Mouse (Mus musculus) adrenal gland, postnatal 10 days (tissue): ENCODE measurements around the gene Abcg5. TPM values are rescaled to one million over a fixed set of nuclear protein-coding genes. Genes with fewer than 3 reads are reported as not detected.

Experiments
- DNase-seq: peaks from one replicate; pipeline ENCODE4 v3.0.0; 2021; ENCODE audit warnings: mixed read lengths
- total RNA-seq, 2 experiments: library from RNA; stranded (reverse); gene quantifications; 2 replicates each; pipeline ENCODE4 v1.2.3; 2021

The Abcg5 gene
- total RNA-seq, 2 experiments from 2014 or later = 9.3 to 16.9 TPM

DNA sequence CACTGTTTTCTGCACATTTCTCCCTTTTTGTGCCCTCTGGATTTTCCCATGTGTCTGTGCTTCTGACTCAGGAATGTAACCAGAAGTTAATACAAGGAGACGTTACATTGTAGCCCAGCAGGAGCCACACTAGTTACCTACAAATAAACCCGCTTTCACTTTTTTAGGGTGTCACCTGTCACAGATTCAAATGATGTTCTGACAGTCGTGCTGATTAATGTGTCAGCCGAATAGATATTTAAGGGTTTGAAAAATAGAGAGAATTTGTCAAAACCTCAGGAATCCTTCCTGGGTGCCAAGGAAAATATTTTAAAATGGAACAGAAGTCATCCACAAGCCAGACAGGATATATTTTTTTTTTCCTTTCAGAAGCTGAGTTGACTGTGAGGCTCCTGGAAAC is 2.5 kb upstream of the Abcg5 start:
- DNase-seq = no peak

DNA sequence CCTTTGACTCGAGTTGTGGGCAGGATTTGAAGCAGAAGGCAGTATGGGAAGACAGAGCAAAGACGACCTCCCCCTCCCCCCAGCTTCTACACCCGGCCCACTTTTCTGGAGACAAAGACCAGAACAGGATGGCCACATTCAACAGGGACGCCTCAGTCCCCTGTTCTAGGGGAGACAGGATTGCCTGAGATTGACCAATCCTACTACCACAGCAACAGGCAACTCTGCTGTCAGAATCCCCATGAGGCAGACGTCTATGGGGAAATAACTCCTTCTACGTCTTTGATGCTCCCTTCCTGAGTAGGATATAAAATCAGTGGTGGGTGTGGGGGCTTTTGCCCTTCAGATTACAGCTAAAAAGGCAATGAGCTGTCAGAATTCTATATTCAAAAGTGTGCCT is 1.5 kb upstream of the Abcg5 start:
- DNase-seq = no peak

DNA sequence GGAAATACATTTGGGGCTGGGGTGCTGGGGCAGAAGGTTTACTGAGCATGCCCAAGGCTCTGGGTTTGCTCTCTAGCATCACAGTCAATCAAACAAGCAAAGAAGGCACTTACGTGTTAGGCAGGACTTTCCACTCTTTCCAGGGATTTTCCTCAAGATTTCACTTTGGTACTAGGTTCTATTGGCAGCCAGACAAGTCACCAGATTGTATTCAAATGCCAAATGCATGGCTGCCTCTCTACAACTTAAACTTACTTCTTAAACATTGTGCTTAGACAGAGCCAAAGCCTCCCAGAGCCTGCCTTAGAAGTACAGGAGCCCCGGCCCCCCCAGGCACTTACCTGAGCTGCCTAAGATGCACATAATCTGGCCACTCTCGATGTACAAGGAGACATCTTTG is 1.1 kb downstream of the Abcg5 start:
- no peak for DNase-seq

DNA sequence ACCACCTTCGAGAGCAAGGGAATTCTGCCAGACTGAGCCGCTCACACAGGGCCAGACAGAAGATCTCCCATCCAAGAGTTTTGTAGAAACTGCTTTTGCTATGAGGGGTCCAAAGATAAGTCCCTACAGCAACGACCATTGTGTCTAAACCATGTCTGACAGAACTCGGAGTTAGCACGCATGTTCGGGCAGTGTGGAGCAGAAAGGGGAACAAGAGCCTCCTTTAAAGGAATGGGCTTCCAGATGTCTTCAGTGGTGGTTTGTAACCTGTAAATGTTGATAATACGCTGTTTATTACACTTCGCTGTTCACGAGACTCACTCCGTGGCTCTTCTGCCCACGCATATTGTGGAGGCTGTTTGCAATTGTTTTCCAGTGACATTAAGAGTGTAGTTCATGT is 5.2 kb downstream of the Abcg5 start:
- DNase-seq = no peak

DNA sequence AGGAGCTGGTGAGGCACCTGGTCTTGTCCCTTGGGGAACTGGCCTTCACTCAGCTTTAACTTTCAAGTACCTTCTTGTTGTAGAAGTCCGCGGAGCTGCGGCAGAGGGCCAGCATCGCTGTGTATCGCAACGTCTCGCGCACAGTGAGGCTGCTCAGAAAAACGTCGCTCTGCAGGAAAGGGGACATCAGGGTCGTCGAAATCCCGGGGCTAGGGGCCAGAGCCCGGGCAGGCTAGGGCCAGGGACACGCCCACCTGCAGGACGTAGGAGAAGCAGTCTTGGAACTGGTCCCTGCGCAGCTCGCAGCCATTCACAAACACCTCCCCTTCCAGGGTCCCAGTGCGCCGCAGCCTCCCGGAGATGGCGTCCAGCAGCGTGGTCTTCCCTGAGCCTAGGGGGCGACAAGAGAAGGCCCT is 6.9 kb downstream of the Abcg5 start, which contains the start of gene Abcg8:
Gene Abcg8 (plus strand): TSS at position 352 of the 416 bp plus-strand sequence.
- peak; percentile 32 for DNase-seq

DNA sequence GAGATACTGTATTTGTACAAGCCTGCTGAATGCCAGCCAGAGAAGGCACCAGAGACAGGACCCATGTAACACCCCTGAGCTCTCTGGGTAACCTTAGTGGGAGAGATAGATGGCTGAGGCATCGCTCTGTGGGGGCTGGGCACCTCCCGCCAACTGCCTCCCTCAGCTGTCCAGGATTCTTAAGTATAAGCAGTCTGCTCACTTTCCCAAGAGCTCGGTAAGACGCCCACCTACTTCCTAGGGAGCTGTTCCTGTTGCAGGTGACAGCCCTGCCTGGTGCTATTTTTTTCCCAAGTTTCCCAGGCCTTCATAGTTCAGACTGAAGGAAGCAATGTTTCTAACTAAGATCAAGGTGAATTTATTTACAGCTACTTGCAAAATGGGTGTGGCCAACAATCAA is 7.6 kb downstream of the Abcg5 start:
- no peak for DNase-seq

DNA sequence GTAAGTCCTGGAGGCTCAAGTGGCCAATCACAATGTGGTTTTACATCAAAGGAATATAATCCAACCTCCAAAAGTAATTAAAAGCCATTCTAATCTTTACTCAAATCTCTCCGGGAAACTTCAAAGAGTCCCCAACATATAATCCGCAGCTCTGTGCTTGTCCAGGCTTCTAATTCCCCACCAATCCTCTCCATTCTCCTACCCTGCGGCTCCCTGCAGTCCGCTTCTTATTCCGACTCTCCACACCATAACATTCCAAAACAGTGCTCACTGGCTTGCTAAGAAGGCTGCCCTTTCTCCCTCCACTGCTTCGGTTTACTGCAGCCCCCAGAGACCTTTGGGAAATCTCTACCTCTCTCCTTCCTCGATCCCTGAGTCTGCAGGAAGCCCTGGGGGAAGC is 8.8 kb downstream of the Abcg5 start:
- no peak for DNase-seq

DNA sequence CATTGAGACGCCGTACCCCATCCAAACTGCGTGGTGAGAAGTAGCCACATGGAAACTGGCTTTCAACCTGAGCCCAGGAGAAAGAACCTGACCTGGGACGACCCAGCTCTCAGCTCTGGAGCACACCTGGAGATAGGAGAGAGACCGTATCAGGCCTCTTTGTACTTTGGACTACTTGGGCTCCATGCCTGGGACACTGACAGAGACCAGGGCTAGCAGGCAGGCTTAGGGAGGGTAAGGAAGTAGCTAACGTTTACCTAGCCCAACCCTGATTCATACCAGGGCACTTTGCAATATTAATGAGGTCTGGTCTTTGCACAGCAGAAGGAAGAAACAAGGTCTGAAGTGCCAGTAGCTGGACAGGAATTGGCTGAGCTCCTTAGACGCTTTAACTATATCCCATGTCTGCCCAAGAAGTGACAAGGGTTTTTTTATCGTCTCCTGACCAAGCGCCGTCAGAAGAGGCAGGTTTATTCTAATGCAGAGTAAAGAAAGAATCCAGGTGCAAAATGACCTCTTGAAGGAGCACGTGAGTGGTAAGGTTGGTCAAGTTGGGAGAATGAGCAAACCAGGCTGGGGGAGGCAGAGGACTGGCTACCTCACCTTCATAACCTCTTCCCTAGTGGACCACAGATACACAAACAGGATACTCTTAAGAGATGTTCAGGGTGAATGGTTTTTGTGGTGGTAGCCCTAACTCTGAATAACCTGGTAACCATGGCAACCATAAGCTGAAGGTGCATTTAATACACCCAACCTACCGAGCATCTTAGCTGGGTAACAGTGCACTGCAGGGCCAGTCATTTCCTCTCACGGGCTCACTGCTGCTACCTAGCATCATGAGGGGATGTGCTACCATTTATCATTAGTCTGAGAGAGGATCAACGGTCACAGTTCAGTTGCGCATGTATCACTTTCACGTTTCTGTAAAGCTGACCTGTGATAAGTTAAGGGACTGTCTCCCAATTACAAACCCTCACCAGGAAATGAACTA is 10.1 kb downstream of the Abcg5 start:
- no peak for DNase-seq

DNA sequence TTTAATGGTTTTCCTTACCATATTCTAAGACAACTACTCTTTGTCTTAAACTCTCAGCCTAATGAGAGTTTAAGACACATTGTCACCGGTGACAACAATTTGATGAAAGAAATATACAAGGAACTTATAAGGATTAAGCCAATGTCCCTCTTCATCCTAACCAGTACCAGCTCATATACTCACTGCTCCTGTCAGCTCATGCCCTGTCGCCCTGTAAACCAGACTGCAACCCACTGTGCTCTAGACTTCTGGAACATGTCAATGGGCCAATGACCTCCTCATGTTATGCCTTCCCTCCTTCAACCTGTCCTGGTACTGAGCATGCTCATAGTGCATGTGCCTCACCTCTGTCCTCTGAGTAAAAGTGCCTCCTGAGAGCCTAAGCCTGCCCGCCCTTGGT is 15.0 kb downstream of the Abcg5 start:
- no peak for DNase-seq

DNA sequence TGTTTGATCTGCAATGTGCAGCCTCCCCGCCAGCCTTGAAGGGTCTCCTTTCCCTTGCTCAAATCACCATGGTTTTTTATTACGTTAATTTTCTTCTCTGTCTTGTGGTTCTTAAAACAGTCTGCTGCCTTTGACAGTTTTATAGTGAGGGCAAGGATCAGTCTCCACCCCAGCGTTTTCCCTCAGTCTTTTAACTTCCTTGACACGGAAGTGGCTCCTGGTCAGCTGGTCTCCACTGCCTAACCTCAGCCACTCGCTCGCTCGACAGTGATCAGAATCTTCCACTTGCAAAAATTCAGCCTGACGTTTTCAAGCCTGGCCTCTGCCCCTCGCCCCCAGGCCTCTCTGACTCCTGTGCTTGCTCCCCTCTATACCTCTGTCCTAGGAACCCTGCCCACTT is 17.1 kb downstream of the Abcg5 start:
- DNase-seq = no peak

DNA sequence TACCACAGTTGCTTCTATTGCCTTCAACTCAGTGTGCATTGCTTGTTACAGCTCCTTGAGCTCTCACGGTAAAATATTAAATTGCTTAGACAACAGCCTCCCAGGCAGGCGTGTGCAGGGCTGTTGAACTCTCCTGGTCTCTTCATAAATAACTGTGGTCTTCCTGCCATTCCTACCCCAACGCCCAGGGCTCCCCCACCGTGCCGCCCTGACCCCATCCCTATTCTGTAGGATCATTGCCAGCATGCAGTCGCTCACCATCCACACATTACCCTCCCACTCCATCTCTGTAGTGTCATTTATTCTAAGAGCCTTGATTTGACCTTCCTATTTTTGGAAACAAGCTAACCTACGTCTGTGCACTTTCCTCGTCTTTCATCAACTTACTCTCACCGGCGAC is 17.8 kb downstream of the Abcg5 start:
- DNase-seq = no peak

DNA sequence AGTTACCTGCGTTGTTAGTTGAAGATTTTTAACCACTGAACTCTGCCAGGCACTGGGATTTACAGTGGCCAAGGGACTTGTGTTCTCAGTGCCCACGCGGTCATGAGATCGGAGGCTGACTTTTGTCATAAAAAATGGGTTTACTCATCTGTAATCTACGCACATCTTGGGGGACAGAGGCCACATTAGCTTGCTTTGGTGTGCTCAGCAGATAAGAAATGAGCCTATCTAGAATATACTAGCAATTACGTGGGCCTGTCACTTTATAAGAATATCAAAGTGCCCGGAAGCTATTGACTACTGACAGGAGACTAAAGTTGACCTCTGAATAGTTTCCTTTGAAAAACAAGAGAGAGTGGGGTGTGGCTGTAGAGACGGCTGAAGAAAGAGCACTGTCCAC is 23.9 kb downstream of the Abcg5 start:
- DNase-seq = no peak

DNA sequence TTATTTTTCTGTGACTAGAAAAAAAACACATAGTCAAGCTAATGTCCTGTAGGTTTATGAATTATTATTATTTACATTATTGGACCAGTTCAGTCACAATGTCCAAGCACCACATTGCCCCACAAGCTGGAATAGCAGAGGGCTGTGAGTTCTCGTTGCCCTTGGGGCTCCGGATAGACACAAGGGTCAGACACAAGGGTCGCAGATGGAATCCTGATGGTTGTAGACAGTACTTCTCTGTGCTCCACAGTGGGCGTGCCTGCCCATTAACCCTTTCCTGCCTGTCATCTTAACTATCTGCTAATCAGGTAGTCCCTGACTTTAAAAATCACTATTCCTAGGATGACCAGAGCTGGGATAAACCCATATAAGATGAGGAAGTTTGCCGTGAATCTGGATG is 24.6 kb downstream of the Abcg5 start:
- no peak for DNase-seq

DNA sequence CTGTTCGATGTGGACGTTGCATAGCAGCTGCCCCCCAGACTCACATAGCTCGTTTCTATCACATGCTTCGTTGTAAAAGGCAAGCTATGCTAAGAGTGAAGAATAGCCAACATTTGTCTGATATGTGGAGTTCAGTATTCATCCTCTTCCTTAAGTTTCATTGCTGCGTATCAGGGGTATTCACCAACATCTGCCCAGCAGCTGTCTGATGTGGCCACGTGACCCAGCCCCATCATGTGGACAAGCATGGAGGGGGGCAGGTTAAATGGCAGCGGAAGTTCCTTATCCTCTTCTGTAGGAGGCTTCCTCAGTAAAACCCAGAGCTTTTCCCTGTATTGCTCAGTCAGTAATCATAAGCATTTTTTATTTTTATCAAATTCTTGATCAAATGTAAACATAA is 25.0 kb downstream of the Abcg5 start:
- DNase-seq = no peak

DNA sequence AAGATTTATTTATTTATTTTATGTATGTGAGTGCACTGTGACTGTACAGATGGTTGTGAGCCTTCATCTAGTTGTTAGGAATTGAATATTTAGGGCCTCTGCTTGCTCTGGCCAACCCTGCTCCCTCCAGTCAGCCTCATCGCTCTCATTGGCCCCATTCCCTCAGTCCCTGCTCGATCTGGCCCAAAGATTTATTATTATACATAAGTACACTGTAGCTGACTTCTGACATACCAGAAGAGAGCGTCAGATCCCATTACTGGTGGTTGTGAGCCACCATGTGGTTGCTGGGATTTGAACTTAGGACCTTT is 25.4 kb downstream of the Abcg5 start:
- DNase-seq = no peak

DNA sequence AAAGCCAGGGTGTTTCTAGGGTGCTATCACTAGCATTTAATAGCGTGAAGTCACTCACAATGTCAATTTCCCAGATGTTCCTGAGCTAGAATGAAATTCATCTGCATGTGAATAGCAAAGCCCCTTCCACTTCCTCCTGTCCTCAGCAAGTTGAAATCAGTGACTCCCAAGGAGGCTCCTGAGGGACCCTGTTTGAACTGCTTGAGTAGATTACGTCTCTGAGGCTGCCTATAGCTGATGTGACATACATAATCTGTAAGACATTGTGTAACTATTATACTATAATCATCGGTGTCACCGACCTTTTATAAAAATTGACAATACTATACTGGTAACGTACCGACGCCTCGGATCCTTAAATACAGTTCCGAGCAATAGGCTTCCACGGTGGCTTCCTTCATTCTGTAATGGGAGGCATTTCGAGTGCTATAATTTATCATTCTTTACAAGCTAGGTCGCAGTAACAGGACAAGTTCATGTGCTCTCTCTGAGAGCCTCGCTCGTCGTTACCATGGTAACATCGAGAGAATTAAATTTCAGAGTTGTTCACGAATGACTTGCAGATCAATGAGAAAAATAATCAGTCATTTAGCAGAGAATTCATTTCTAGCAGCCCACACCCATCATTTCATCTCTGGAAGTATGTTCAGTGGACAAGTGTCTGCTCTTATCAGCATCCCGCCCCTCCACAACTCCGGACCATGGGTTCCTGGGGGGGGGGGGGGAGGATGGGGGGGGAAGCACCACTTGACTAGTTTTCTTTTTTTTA is 26.0 kb downstream of the Abcg5 start:
- DNase-seq = no peak

DNA sequence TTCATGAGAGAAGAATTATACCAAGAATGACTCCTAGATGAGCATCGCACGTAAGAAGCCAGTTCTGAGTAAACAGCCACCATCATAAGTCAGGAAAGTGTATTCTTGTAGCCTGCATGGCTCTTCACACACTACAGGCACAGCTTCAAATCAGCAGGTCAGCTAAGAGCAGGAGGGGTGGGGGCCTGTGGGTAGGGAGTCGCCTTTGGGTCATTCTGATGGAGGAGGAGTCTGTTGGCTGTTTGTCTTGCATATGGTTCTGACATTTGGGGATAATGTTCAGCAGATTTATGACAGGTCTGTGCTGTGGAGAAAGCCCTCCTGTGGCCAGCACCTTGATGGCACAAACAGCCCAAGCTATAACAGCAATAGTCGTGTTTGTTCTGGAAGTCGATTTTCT is 26.6 kb downstream of the Abcg5 start:
- no peak for DNase-seq

DNA sequence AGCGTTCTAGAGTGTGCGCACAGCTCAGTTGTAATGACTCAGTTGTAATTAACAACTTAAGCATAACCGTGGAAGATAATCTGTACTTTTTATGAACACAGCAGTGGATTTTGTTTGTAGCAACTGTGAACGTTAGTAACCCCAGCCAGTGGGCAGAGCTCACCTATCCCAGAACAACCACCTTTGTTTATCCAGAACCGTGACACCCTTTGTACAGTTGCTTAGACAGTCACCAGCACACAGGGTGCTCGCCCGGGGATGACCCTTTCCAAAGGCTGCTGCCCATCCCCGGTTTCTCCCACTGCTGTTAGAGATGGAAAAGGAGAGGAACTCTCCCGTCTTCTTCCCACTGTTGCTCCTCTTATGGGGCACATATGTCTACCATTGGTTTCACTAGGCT is 29.3 kb downstream of the Abcg5 start:
- DNase-seq = no peak

DNA sequence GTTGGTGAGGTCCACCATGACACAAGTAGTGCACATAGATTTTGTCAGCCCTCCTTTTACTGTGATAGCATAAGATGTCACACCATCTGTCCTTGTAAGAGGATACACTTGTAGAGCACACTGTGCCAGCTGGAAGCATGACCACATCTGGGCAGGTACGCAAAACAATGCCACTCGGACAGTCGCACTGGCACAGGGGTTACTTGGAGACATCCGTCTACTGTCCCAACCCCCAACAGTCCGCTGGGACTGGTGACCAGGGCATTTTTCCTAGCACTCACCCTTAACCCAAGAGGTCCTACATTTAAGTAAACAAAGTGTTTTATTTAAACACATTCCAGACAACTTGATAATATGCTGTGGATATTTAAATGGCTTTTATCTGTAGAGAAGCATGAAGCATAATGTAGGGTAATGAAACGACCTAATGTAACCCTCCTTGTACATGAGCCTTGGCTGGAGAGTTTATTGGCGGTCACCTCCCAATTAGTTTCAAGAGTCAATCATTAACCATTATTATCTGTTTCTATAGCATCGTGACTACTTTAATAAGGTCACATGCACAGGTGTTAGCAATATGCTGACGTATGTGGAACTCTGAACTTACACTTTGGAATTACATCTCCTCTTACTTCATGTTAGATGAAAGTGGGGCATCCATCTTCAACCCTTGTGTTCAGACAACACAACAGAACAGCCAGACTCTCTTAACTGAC is 32.4 kb downstream of the Abcg5 start:
- no peak for DNase-seq

DNA sequence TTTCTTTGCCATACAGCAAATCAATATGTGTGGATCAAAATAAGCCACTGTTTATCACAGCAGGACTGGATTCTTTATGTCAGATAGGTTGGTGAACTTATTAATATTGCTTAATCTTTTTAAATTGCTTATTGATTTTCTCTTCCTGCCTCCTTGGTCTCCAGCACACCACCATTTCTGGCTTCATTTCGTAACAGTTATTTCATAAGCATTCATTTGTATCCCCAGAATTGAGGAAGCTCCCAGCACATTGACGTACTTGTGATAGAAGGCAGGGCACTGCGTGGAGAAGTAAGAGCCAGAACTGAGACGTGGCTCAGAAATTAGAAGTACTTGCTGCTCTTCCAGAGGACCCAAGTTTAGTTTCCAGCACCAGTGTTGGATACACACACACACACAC is 35.2 kb downstream of the Abcg5 start:
- DNase-seq = no peak

DNA sequence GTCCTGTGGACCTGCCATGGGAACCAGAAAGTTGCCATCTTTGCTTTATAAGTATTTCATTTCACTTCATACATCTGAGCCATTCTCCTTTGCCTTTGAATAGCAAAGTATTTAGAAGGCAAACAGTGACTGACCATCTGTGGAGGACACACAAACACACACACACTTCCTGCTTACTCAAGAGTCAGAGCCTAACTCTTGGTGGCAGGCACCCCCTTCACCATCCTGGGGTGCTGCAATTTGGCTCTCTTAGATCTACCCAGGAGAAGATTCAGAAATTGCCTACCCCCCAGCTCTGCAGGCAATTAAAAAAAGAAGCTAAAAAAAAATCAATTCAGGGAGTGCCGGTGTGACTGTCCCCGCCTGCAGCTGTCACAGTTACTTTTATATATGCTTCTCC is 36.3 kb downstream of the Abcg5 start:
- no peak for DNase-seq

DNA sequence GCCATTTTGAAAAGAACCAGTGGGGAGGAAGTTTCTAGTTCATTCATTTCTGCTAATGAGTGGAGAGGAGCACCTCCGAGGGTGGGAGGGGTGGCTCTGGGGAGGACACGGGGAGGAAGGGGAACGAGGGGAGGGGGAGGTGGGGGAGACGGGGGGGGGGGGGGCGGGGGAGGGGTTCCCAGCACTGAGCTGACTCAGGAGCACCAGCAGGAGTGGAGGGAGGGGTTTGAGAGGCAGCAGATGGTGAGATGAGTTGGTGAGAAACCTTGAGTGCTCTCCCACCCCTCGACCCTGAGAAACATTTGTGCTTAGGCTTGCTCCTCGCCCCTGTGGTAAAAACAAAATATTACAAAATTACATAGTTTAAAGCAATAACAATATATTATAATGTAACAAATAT is 36.9 kb downstream of the Abcg5 start:
- DNase-seq = no peak

DNA sequence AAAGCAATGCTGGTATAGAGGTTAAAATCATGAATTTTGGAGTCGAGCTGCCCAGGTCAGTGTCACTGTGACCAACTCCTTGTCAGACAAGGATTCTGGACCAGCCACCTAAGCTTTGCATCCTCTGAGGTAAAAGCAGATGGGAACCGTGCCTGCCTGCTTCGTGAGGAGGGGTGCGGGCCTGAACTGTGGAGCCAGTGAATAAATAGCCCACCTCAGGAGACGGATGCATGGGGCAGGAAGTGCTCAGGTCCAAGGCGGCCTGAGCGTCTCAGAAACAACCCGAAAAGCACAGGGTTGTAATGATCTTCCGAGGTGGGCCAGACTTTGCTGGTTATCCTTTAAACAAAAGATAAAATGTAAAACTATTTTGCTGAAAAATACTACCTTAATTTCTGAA is 37.7 kb downstream of the Abcg5 start:
- DNase-seq = no peak
